Mouse (Mus musculus) forelimb bud, embryonic 11.5 days (tissue): ENCODE data around the gene Adm2.

Experiments used
- DNase-seq: peaks from one replicate; pipeline ENCODE4 v3.0.0-alpha.2; 2012; ENCODE audit warnings: low read depth, low spot score

Adm2 gene

DNA sequence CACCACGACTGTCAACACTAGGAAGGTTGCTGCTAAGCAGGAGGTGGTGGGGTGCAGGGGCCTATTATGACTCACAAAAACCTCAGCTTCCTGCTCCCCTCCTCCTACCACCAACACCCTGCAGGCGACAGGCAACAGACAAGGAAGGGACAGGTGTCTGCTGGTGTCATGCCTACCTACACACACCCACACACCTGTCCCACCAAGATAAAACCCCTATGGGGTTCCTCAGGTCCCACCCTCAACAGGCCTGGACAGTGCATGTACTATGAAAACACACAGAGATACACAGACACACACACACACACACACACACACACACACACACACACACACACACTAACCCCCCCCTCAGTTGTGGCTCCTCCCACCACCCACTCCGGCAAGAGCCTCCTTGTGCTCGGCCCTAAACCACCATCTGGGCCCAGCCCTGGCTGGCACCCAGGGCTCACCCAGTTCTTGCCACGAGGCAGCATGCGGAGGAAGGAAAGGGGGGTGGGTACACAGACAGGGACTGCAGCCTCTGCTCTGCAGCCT lies 12.5 kb upstream of the Adm2 start:
- no peak for DNase-seq

DNA sequence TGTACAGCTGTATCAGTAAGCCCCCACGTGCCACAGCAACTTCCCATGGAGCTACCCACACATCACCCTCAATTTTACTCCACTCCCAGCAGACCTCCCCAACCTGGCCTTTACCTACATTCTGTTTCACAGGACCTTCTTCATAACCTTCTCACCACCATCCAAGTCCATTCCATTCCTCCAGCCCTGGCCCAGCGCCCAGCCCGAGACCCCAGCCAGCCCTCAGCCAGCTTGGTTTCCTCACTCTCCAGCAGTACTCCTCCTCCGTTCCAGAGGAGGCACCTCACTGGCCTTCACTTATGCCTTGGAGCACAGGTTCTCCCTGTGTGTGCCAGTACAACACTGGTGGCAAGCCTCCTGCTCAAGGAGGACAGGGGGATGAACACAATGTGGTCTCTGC lies 9.2 kb upstream of the Adm2 start:
- DNase-seq = no peak

DNA sequence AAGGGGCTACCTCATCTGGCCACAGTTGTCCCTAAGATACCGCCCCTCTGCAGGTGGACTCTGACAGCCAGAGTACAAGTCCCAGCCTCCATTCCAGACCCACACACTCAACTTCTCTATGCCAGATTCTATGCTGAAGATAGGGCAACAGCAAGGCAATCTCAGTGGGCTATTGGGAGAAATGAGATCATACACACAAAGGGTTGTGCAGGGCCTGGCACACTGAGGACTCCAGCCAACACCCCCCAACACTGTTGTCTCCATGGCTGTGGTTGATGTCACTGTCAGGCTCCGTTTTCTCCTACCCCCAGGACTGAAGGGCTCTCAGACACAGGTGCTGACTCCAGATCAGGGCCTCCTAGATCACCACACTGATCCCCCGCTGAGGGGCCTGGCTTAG lies 8.4 kb upstream of the Adm2 start:
- no peak for DNase-seq

DNA sequence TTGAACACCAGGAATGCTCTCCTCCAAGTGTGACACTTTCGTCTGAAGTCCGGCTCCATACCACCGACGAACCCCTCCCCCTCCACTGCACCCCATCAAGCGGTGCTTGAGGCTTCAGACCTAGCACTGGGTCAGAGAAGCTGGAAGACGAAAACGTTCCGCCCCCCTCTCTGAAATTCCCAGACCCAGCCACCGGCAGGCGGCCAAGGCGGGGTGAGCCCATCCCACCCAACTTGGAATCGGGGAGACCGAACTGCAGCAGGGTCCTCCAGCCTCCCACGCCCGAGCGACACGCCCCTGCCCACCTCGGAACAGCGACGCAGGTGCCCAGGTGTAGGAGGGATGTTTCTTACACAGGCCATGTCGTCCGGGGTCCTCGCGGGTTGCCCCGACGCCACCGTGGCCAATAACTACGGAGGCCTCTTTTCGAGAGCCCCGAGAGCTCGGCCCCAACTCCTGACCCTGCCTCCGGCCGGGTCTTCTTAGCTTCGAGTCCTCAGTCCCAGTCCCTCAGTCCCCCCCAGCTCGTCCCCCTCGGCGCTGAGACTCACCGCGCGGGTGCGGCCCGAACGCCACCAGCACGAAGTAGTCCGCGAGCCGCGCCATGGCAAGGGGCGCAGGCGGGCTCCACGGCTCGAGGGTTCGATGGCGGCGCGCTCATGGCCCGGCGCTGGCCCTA lies 7.9 kb upstream of the Adm2 start:
- DNase-seq = no peak

DNA sequence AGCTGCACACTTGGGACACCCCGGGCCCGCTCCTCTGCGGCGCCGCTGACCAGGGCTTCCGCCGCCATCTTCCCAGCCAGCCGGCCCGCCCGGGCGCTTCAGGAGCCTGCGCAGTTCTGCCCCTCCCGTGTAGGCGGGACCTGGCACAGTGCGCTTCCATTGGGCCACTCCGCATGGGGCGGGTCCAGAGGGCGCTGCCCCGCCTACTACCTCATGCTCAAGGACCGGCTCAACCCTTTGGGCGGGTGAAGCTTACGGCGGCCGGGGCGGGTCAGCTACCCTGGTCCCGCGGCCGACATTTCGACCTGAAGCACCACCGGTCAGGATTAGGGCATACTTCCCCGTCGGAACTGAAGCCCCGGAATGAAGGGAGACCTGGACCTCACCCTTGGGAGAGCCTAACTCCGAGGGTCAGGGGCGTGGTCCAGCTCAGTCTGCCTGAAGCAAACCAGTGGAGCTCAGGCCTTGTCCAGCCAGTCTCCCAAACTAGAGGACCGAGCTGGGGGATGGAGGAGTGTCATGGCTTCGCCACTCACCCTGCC lies 7.3 kb upstream of the Adm2 start, which contains the start of gene Sbf1:
Sbf1 (minus strand) TSS at position 122 of the 542 bp plus-strand sequence.
- DNase-seq = peak; percentile 95

DNA sequence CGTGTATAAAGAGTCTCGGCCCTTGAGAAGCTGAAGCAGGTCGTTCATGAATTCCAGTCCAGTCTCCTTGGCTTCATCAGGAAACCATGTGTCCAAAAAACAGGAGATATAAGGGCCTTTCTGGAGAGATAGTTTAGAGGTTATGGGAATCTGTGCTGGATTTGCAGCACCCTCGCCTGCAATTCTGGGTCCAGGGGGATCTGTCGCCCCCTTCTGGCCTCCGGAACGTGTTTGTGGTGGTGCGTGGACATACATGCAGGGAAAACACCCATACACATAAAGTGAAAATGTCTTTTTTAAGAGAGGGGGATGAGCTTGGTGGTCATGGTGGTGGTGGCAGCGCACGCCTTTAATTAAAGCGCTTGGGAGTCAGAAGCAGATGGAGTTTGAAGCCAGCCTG lies 6.4 kb upstream of the Adm2 start:
- no peak for DNase-seq

DNA sequence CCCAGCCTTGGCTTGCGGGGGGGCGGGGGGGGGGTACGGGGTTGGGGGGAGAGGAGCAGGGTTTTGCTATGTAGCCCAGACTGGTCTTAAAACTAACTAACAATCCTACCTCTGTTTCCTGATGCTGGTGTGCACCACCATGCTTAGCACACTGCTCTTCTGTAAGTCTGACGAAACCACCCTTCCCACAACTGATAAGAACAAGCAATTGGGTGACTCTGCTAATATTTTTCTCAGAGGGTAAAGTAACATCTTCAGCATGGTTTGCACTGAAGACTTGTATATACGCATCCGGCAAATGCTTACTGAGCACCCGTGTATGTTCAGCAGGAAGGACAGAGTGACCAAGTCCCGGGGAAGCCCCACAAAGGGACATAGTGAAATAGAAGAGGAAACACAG lies 1.3 kb upstream of the Adm2 start:
- DNase-seq = no peak

DNA sequence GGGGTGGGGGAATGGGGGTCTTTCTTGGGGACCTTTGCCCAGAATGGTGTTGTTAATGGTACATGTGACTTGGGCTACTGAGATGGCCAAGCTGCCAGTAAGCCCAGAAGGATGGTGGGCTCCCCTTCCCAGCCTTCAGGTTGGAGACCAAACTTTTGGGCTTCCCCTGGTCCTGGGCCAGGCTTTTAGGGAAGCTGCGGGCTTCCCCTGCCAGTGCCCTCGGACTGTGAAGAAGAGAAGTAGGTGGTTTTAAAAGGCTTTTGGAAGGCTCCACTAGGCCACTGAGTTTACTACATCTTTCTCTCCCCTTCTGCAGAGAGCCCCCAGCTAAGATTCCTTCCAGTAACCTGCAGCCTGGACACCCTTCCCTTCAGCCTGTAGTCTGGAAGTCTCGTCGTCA lies 1.1 kb downstream of the Adm2 start:
- no peak for DNase-seq

DNA sequence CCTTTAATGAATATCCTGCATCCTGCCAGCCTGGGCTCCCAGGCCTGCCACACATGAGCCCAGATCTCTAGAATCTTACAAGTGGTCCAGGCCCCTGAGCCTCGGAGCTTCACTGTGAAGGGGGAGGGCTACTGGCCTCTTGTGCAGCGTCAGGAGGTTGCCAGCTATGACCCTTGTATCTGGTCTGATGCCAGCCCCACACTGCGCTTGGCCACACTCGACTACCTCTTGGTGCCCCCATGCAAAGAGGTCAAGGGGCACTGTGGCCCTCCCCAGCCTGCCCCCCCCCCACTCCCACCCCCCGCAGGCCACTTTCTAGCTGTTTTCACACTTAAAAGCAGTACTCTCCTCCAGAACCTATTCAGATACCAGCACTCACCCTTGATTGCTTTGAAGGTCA lies 3.9 kb downstream of the Adm2 start:
- no peak for DNase-seq

DNA sequence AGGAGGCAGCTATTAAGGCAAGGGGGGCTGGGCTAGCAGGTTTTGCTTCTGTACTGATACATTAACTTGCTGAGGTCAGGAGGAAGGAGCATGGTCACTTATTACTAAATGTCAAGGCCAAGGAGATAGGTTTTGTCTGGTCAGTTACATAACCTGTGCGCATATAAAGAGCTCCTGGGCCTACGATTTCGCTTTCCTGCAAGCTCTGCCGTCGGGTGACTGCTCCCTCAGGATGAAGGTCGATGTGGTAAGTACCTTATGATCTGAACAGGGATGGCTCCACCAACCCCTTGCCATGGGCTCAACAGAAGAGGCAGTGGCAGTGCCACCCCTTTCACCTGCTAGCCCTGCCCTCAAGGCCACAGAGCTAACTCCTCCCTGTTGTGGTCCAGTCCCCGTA lies 11.8 kb downstream of the Adm2 start, which contains the start of gene Miox:
Miox (plus strand) TSS at position 128 of the 400 bp plus-strand sequence.
- no peak for DNase-seq

DNA sequence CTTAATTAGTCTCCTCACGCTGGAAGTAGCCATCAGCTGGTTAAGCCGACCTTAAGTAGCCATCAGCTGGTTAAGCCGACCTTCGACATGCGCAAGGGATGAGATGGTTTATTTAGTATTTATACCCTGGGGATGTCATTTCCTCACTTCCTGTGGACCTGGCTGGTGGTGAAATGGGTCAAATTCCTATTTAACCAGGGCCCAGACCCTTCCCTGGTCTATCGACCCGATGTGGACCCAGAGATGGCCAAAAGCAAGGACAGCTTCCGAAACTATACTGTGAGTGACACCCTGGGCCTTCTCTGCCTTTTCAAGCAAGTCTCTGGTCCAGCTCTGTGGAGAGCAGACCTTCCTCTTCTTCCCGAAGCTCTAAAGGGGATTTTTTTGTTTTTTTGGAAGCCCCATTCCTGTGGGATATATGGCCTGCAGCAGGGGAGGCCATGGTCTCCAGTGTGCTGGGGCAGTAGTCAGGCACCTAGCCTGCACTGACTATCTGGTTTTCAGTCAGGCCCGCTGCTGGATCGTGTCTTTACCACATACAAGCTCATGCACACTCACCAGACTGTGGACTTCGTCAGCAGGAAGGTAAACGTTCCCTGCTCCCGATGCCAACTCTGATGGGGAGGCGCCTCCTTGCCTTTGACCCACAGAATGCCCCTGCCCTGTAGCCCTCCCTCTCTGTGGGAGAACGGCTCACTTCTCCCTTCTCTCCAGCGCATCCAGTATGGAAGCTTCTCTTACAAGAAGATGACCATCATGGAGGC lies 12.4 kb downstream of the Adm2 start:
- no peak for DNase-seq

DNA sequence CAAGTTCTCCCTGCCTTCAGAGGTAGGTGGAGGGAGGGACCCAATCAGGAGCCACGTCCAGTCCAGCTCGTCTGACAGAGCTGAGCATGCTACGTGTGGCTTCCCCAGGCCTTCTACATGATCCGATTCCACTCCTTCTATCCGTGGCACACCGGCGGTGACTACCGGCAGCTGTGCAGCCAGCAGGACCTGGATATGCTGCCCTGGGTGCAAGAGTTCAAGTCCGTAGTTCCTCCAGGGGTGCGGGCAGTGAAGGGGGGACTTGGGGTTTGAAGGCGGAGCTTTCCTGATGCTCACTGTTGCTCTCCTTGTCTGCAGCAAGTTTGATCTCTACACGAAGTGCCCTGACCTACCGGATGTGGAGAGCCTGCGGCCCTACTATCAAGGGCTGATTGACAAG lies 13.9 kb downstream of the Adm2 start:
- no peak for DNase-seq

DNA sequence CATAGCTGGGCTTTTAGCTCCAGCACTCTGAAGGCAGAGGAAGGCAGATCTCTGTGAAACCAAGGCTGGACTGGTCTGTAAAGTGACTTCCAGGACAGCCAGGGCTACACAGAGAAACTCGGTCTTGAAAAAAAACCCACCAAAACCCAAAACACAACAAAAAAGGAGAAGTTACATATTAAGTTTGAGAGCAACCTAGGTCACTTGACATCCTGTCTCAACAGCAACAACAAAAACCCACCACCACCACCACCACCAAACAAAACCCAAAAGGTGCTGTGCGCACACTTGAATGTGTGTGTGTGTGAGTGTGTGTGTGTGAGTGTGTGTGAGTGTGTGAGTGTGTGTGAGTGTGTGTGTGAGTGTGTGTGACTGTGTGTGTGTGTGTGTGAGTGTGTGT lies 17.2 kb downstream of the Adm2 start:
- DNase-seq = no peak

DNA sequence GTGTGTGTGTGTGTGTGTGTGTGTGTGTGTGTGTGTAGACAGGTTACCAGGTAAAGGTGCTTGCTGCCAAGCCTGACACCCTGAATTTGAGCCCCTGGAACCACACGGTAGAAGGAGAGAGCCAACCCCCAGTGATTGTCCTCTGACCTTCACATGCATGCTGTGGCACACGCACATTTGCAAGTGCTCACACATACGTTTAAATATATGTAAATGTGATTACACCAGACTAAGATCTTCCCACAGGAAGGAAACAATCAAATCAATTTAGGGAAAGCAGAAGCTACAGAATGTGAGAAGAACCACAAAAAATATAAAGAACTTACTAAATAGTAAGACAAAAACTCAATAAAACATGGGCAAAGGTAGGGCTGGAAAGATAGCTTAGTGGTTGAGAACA lies 17.6 kb downstream of the Adm2 start:
- DNase-seq = no peak

DNA sequence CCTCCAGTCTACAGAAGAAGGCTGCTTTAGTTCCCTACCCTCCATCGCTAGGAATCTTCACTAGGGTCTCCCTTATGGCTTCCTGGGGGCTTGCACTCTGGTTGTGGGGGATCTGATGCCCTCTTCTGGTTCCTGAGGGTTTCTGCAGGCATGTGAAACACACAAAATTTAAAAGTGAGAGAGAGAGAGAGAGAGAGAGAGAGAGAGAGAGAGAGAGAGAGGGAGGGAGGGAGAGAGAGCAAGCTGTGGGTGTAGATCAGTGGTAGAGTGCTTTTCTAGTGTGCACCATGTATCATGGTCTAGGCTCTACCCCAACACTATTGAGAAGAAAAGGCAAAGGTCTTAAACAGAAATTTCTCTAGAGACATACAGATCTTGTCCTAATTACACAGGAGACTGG lies 19.2 kb downstream of the Adm2 start:
- DNase-seq = no peak

DNA sequence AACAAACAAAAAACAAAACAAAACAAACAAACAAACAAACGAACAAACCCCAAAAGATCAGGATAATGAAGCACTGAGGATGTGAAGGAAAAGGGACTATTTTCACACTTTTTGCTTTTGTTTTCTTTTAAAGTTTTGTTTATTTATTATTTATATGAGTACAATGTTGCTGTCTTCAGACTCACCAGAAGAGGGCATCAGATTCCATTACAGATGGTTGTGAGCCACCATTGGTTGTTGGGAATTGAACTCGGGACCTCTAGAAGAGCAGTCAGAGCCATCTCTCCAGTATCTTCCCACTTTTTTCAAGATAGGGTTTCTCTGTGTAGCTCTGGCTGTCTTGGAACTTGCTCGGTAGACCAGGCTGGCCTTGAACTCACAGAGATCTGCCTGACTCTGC lies 20.8 kb downstream of the Adm2 start:
- no peak for DNase-seq

DNA sequence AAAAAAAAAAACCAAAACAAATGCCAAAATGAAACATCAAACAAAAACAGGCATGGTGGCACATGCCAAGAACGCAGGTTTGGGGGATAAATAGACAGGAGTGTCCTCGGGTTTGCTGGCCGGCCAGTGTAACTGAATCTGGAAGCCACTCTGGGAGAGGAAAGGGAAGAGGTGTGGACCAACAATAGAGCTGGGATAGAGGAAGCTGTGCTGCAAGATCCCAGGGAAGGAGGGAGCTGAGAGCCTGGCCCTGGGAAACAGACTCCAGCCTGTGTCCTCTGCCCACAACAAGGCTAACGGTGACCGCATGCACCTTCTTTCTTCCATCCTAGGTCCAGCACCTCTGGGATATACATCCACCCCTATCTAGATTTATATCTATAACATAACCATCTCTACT lies 27.9 kb downstream of the Adm2 start:
- no peak for DNase-seq

DNA sequence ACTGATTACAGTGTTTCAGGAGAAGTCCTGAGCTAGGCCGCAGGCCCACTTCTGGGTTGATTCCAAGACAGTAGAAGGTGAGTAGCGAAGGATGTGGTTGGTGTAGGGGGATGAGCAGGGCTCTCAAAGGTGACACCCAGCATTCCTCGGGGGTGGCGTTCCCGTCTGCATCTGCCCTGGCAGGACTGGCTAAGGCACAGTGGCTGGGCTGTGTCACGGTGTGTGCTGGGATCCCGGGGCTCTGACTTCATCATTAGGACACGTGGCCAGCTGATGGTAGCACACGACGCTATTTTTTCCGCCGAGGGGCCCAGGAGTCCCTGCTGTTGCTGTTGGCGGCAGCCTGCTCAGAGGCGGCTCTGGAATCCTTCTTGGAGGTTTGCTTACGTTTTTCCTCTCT lies 28.8 kb downstream of the Adm2 start:
- DNase-seq = no peak

DNA sequence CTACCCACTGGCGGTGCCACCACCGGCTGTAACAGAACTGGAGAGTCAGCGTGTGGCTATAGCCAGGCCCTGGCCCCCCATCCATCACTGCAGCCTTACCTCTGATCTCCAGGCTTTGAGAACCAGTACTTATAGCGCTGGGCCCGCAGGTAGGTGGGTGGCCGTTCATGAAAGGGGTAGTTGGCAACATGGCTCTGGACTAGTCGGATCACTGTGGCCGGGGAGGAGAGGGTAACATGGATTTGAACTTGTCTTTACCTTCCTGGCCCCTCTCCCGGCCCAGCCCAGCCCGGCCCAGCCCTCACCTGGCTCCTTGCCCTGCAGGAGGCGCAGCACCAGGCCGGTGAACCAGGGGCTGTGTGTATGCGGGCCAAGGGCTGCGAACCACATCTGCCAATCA lies 29.5 kb downstream of the Adm2 start:
- DNase-seq = no peak

DNA sequence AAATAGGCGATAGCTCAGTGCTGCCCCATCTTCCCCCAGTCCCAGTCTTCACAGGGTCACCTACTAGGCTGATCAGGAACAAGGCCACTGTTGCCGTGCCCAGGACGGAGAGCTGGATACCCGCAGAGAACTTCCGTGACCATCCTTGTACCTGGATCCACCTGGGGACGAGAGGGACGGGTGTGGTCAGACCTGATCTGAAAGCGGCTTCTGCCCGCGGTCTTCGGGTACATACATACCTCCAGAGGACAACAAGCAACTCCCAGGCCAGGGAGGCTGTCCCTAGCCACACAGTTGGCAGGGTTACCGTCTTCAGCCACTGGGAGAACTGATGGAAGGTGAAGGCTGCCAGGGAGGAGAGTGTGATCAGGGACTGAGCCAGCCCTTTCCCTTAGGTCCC lies 30.3 kb downstream of the Adm2 start:
- DNase-seq = no peak

DNA sequence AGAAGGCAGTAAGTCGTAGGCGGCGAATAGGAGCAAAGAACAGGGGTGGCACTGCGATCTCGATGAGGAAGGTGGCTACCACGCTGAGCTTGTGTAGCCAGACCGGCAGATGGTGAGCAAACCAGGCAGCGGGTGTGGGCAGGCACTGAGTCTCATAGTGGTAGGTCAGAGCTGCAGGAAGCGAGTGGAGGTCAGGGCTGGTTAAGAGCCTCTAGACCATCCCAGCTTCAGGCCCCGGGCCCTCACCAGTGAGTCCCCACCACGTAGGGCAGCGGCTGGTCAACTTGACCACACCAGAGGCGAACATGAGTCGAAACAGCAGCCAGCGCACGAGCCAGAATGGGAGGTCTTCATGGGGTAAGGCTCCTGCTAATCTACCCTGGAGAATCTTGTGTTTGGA lies 31.3 kb downstream of the Adm2 start:
- DNase-seq = no peak

DNA sequence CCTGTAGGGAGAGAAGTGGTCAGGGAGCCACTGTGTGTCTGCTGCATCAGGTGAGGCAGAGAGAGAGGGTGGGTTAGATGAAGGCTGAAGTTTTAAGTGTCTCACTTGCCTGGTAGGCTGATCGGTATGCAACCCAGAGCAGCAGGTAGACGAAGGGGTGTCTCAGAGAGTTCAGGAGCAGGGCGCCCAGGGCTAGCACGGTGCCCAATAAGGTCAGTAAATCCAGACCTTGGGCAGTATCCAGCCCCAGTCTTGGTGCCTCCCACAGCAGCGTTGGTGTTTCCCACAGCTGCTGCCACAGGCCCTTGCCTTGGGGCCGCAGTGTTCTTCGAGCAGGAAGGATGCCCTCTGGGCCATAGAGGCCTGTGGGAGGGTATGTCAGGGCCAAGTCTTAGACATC lies 31.9 kb downstream of the Adm2 start:
- no peak for DNase-seq
